Mouse (Mus musculus) kidney, postnatal 4 days (tissue): ENCODE measurements around the gene Snu13.

Experiments used
- DNase-seq, 2 experiments: peaks; one replicate each; pipeline ENCODE4 v3.0.0; 2021; ENCODE audit warnings: mixed read lengths in 2 of 2

Snu13 gene

GRCm38 (mm10) chr15:82047080-82047883 is at the start of gene Snu13:
Gene Snu13 (minus strand): TSS chr15:82047598.
- peak; percentile 96 for DNase-seq

GRCm38 (mm10) chr15:82091061-82091460 is 43.7 kb upstream of the Snu13 start:
- DNase-seq: no peak

DNA sequence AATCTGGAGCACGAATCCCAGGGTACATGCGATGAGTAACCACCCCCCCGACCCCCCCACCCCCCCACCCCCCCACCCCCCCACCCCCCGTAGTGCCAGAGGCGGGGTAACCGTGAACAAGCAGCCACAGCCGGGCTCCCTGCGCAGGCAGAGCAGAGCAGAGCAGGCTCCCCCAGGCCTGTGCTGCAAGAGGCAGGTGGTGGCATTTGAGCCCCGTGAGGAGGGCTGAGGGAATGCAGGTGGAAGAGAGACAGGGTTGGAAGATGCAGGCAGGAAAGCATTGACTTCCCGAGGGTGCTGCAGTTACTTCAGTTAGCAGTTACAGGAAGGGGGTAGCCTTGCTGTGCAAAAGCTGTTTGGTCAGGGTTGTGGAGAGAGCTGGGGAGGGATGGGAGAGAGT is 39.9 kb upstream of the Snu13 start:
- peak; percentile 15 to 36 for DNase-seq

DNA sequence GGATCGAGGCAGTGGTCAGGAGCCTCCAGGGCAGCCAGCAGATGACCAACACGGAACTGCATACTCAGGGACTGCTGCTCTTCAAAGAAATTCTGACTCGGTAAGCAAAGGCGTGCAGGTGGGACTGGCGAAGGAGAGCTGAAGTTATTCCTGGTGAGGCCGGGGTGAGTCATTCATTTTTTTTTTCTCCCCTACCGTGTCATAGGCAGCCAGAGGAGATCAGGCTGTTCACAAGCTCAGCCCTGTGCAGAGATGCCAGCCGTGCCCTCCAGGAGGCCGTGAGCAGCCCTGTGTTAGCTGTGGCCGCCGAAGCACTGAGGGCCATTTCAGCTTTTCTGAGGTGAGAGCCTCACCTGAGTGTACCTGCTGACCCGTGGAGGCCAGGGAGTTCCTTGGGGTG is 38.7 kb upstream of the Snu13 start:
- DNase-seq: no peak

DNA sequence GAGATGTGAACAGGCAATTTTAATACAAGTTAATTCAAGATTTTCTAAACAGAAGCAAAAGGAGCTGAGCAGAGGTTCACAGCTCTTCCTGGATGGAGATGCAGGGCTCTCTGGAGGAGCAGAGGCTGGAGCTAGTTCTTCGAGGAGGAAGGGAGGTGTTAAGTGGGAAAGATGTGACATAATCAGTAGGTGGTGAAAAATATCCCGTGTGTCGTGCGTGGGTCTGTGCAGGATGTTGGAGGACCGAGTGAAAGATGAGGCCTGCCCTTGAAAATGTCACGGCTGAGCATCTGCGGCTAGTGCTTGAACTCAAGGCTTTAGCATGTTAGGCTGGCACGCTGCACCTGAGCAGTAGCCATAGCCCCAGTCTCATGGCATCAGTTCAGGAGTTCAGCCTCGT is 38.2 kb upstream of the Snu13 start:
- no peak for DNase-seq

GRCm38 (mm10) chr15:82081161-82081560 is 33.8 kb upstream of the Snu13 start:
- DNase-seq: peak; percentile 25 to 40

DNA sequence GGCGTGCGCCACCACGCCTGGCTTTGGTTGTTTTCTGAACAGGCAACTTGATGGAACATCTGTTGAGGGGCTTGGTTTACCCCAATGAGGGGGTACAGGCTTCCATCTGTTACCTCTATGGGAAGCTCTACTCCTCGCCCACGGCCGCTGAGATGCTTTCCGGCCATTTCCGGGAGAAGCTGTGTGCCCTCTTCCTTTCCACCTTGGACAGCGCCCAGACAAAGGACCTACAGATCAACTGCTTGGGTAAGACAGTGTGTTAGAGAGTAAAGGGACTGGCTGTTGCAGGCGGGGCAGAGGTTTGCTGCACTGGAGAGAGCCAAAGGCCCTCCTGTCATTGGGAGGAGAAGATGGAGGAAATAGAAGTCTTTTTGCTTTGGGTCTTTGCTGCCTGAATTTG is 32.5 kb upstream of the Snu13 start:
- peak; percentile 47 to 55 for DNase-seq

GRCm38 (mm10) chr15:82073490-82073889 is 26.1 kb upstream of the Snu13 start:
- DNase-seq: no peak

DNA sequence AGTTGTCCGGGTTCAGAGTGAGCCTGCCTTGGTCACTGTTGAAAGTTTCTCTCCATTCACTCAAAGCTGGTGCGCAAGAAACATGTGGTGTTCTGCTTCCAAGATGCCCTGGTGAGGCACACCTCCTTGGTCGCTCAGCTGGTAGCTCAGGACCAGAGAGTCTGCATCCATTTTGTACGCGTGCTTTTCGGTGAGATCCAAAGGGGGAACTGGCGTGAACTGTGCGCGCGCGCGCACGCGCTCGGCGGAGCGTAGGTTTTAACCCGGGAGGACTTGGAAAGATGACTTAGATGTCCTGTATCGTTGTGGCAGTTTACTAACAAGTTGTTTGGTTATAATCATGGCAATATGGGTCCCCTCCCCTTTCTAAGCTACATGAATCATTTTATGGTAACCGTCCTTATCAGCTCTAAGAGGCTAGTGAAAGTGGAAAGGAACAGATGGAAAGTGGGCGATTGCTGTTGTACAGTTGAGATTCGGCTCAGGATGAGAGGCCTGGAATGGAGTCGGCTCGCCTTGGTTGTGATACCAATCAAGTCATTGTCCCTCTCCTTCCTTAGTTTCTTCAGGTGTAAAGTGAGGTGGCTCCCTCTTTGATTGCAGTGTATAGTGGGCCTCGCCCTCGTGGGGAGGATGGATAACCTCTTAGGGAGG is 24.5 kb upstream of the Snu13 start:
- no peak for DNase-seq

DNA sequence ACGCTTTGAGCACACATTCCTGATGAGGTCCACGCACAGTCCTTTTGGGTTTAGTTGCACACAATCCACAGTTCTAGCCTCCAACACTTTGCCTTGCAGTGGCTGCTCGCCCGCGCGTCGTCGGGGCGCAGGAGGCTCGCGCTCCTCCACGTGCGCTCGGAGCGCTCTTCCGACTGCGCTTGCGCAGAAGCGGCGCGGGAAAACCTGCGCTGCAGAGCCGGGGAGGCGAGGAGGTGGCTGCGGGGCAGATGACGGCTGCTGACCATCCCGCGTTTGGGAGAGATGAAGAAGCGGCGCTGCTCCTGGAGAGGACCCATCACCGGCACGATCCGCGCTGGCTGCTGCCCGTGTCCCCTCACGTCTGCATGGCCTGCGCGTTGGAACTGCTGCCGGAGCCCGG is 22.5 kb upstream of the Snu13 start, which contains the start of gene Mei1:
Gene Mei1, plus strand, starts transcription at position 99 of the 400 bp plus-strand sequence.
- peak in 1 of 2 experiments; percentile 10 for DNase-seq

- peak; percentile 69 to 80 for DNase-seq
Measured at GRCm38 (mm10) chr15:82065511-82065910, 18.1 kb upstream of the Snu13 start.

DNA sequence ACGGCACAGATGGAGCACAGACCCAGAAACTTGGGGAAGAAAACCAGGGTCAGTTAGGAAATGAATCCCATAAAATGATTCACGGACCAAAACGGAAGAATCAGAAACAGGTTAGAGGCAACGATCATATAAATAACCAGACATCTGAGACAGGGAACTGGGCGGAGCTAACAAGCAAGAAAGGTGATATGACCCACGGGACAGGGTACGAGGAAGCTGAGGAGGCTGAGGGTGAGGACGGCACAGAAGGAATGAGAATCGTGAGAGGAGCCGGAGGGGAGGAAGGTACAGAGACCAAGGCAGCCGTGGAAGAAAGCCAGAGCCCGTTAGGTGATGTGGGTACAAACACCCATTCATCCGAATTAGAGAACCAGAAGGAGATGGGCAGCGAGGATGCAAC is 16.5 kb upstream of the Snu13 start:
- no peak for DNase-seq

DNA sequence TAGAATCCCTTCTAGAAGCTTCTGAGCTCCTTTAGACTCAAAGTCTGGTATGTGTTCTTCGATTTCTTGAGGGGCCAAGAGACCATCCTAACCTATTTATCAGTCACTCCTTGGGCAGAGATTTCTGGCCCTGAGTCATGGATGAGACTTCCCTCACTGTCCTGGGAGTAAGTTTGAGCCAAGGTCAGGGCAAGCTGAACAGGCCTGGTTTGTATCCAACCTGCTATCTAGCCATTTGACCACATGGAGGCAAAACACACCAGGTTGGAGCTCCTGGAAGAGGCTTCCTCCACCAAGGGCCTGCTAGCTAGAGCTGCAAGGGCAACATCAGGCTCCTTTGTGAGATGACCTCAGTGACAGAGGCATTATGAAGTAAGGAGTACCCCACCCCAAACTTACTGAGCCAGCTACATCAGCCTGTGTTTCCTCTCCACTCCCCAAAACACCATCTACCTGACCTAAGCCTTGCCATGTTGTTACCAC is 11.4 kb upstream of the Snu13 start, which contains the start of gene 4930407I10Rik:
Gene 4930407I10Rik, plus strand, starts transcription at position 433 of the 483 bp plus-strand sequence.
- DNase-seq: no peak

DNA sequence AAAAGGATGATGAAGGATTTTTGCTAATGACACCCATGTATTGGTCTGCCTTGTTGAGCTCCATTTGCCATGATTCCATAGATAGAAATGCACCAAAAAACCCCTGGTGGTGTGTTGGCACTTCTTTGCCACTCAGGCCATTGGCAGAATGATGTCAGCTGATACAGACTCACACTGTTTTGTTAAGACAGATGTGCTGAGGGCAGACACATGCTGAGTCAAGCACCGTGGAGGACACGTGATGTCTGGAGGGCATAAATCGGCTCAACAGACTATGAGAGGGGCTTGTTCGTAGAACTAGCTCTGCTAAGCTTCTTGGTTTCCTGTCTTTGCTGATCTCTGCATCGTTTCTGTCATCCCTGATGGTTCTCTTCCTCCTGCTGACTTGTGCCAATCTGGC is 5.1 kb upstream of the Snu13 start:
- no peak for DNase-seq

GRCm38 (mm10) chr15:82046246-82046891 is 1.0 kb downstream of the Snu13 start:
- peak; percentile 24 to 37 for DNase-seq

DNA sequence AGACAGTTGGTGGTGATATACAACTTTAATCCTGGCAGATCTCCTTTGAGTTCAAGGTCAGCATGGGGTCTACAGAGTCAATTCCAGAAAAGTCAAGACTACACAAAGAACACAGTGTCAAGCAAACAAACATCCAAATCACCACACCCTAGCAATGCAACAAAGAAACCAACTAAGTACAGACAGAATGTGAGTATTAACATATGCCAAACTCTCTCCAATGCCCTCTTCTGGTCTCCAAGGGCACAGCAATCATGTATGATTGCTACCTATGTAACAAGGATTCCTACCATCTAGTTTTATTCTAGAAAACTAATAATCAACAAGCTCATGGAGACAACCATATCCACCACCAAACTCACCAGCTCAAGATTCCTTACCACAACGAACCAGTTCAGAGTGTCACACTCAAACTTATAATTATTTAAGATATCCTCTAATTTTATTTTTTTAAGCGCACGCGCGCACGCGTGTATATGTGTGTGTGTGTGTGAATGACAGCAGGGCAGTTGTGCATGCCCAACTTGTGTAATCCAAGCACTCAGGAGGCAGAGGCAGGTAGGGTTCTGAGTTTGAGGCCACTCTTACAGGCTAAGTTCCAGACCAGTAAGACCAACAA is 3.1 kb downstream of the Snu13 start:
- peak; percentile 12 to 25 for DNase-seq

DNA sequence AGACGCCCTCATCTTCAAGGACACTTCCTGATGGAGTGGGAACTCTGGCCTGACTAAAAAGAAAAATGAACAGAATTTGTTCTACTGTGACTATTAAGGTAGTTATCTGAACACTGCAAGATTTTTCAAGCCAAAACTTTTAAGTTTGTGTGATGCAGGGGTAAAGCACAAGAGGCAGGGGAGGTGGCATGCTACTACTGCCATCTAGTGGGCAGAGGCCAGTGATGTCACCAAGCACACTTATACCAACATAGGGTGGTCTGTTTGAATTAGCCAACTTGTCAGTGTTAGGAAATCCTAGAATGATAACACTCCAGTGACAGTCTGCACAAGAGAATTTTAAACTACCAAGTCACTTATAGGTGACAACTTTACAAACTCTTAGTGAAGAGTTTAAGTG is 6.7 kb downstream of the Snu13 start:
- DNase-seq: peak; percentile 55 to 70

DNA sequence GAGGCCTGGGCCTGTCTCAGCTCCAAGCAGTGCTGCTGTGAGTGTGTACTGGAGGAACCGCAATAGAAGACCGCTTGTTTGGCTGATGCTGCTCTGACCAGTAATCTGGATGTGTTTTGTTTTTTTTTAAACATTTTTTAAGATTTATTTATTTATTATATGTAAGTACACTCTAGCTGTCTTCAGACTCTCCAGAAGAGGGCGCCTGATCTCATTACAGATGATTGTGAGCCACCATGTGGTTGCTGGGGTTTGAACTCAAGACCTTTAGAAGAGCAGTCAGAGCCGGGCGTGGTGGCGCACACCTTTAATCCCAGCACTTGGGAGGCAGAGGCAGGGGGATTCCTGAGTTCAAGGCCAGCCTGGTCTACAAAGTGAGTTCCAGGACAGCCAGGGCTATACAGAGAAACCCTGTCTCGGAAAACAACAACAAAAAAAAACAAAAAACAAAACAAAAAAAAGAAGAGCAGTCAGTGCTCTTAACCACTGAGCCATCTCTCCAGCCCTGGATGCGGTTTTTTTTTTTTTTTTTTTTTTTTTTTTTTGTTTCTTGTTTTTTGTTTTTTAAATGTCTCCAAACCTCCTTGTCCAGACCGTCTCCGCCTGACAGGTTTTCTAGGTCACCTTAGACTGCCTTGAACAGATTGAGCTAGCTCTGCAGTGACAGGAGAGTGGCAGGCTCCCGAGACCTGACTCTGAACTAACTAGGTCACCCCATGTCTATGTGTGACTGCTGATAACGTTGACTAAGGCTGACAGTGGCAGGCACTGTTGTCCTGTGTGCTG is 11.3 kb downstream of the Snu13 start:
- DNase-seq: peak; percentile 25 to 37

- DNase-seq: no peak
Measured at GRCm38 (mm10) chr15:82033762-82034161, 13.6 kb downstream of the Snu13 start, which contains the start of gene Desi1. Gene Desi1 (minus strand): TSS chr15:82033862.

- DNase-seq: no peak
Measured at GRCm38 (mm10) chr15:82032386-82032785, 15.0 kb downstream of the Snu13 start.

- no peak for DNase-seq
Measured at GRCm38 (mm10) chr15:82027726-82028125, 19.7 kb downstream of the Snu13 start.

GRCm38 (mm10) chr15:82027276-82027675 is 20.1 kb downstream of the Snu13 start:
- no peak for DNase-seq
